Mouse (Mus musculus) olfactory bulb, adult 2 months (tissue): ENCODE results near the gene Med15.

Source experiments
- CTCF ChIP-seq: fragments of 200-500 bp; IDR thresholded peaks from 2 replicates; pipeline ENCODE4 v1.5.1; 2012; ENCODE audit warnings: low read depth, mild to moderate bottlenecking, low read length, moderate library complexity; ENCODE audit not compliant: insufficient read depth
- POLR2A ChIP-seq: fragments of 200-500 bp; IDR thresholded peaks from 2 replicates; pipeline ENCODE4 v1.6.1; 2012; ENCODE audit warnings: mild to moderate bottlenecking, low read depth, low read length, moderate library complexity; ENCODE audit not compliant: insufficient read depth

- TF ChIP-seq CTCF: no peak
- TF ChIP-seq POLR2A: no peak
Observed at GRCm38 (mm10) chr16:17758902-17759301, 26.2 kb upstream of the Med15 start.
